Mouse (Mus musculus) intestine, embryonic 14.5 days (tissue): ENCODE measurements at regions not wholly inside any gene's neighbourhood (a gene's known extent, or its start where the extent isn't known, plus 50 kb on each side); places are given as distances from the start of the nearest gene placed in this dataset.

Experiments used
- ATAC-seq: fragments of 200-750 bp; cut with Nextera tagmentation; replicated peaks from 2 replicates; pipeline ENCODE4 v1.8.0; 2017; ENCODE audit warnings: low read depth, moderate number of reproducible peaks, moderate TSS enrichment, moderate library complexity; ENCODE audit not compliant: low FRiP score, low TSS enrichment
- DNase-seq: peaks from one replicate; pipeline ENCODE4 v3.0.0-alpha.2; 2018; ENCODE audit warnings: low spot score
- H3K27ac ChIP-seq: fragments of 300-500 bp; sonication (generic); 2 replicates; pipeline ENCODE4 v1.5.1; 2014; ENCODE audit warnings: low read depth, mild to moderate bottlenecking, control low read depth
- H3K27me3 ChIP-seq: fragments of 300-500 bp; sonication (generic); replicated peaks from 2 replicates; pipeline ENCODE4 v1.6.1; 2014; ENCODE audit warnings: low read length, control low read depth; ENCODE audit not compliant: control insufficient read depth, insufficient read depth
- H3K36me3 ChIP-seq: fragments of 300-500 bp; sonication (generic); 2 replicates; pipeline ENCODE4 v1.6.1; 2014; ENCODE audit warnings: low read length, control low read depth; ENCODE audit not compliant: control insufficient read depth, insufficient read depth
- H3K4me1 ChIP-seq: fragments of 300-500 bp; sonication (generic); replicated peaks from 2 replicates; pipeline ENCODE4 v1.6.1; 2014; ENCODE audit warnings: low read length, control low read depth, mixed read lengths; ENCODE audit not compliant: control insufficient read depth, insufficient read depth
- H3K4me2 ChIP-seq: fragments of 300-500 bp; sonication (generic); 2 replicates; pipeline ENCODE4 v1.6.1; 2014; ENCODE audit warnings: low read length
- H3K4me3 ChIP-seq: fragments of 300-500 bp; sonication (generic); 2 replicates; pipeline ENCODE4 v1.5.1; 2014; ENCODE audit warnings: low read depth, low read length, control low read depth, mixed read lengths
- H3K9ac ChIP-seq: fragments of 300-500 bp; sonication (generic); 2 replicates; pipeline ENCODE4 v1.6.1; 2014; ENCODE audit warnings: mild to moderate bottlenecking, low read length
- H3K9me3 ChIP-seq: fragments of 300-500 bp; sonication (generic); 2 replicates; pipeline ENCODE4 v1.6.1; 2016; ENCODE audit warnings: low read length, control low read depth; ENCODE audit not compliant: control insufficient read depth
- WGBS: fragments of 180-500 bp; shearing (Covaris S2); extraction: QIAGEN DNeasy Blood & Tissue Kit; methylation state at CpG from one replicate; pipeline ENCODE4 v1.1.7; 2014; 5-methylcytosine and 5-hydroxymethylcytosine counted together

DNA sequence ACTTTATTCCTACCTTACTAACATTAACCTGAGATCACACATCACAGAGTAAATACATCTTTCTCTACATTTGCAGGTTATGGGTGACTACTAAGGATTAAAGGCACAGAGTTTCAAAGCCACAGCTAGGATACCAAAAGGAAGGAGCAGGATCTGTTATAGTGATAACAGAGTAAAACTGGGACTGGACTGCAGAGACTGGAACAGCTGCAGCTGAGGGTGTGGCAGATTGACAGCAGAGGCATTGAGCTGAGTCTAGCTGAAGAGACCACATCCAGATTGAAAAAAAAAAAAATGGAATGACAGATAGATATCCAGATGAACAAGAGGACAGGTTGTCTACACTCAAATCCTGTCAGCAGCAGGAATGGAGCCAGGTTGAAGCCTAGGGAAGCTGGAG lies 301.1 kb downstream of the Irs2 start:
- no peak overlapping the region for H3K4me3 ChIP-seq
- H3K9ac ChIP-seq, result no peak overlapping the region
- no peak overlapping the region for H3K27ac ChIP-seq
- no peaks in the 10 kb centered on the region for H3K4me1 ChIP-seq
- H3K4me2 ChIP-seq, result no peak overlapping the region
- DNase-seq (no peak), ATAC-seq (no peak)
- no peaks in the 10 kb centered on the region for H3K9me3 ChIP-seq
- H3K27me3 ChIP-seq, result no peaks in the 10 kb centered on the region
- no peaks in the 10 kb centered on the region for H3K36me3 ChIP-seq

DNA sequence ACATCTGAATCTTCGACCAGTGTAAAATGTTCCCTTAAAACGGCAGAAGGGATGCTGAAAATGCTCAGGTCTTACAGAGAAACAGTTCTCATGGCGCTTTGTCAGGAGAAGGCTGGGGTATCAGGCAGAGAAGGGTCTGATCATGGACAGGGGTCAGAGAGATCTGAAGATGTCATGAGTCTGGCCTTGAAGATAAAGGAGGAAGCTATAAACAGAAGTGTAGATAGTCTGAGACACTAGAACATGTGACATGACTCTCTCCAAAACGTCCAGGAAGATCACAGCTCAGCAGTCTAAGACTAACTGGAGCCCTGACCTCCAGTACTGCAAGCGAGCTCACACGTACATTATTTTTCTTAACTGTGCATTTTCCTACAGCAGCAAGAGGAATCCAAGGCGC lies 302.3 kb downstream of the Irs2 start:
- no peak for DNase-seq
- Histone ChIP-seq H3K4me3 (no peak overlapping the region), H3K9me3 (no peaks in the 10 kb centered on the region), H3K4me2 (no peak overlapping the region), H3K27me3 (no peaks in the 10 kb centered on the region), H3K4me1 (no peaks in the 10 kb centered on the region), H3K36me3 (no peaks in the 10 kb centered on the region), H3K27ac (no peak overlapping the region), H3K9ac (no peak overlapping the region)
- 53% methylated on average over 7 of the region's 7 CpGs for WGBS
- ATAC-seq, result no peak

DNA sequence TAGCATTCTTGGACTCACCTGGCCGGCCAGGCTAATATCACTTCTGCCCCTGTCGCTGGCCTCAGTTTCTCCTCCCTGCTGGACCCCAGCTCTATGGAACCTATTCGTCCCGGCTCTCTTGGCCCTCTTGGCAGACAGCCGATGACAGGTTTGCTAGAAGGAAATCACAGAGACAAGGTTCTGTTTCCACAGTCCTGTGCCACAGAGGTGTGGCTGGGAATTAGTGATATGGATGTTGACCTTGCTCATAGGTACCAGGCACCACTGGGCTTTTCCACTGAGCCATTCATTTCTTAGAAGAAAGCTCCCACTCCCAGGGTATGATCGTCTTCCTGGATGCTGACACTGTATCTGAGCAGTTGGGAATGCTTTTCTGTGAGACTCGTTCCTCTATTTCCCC lies 305.5 kb downstream of the Irs2 start:
- Histone ChIP-seq H3K36me3 (no peaks in the 10 kb centered on the region), H3K4me2 (no peak overlapping the region), H3K4me1 (no peaks in the 10 kb centered on the region), H3K4me3 (no peak overlapping the region), H3K27ac (no peak overlapping the region), H3K9me3 (no peaks in the 10 kb centered on the region), H3K27me3 (no peaks in the 10 kb centered on the region), H3K9ac (no peak overlapping the region)
- no peak for DNase-seq
- 89% methylated on average over 7 of the region's 7 CpGs for WGBS
- ATAC-seq, result no peak

DNA sequence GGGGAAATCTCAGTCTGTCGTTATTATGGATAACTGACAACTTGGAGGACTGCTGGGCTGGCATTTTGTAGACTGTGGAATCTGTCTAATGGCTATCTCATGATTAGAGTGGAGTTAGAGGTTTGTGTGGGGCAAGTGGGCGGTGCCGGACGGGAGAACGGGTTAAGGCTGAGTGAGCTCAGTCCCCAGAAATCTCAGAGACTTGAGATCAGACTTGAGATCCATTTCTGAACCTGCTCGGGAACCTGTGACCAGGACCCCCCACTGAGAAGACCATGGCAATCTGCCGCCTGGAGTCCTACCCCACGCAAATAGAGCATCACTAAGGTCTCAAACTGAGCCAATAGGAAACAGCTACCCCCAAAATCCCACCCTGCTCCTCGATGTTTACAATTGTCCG lies 306.0 kb downstream of the Irs2 start:
- DNase-seq, result no peak
- Histone ChIP-seq H3K9me3 (no peaks in the 10 kb centered on the region), H3K36me3 (no peaks in the 10 kb centered on the region)

DNA sequence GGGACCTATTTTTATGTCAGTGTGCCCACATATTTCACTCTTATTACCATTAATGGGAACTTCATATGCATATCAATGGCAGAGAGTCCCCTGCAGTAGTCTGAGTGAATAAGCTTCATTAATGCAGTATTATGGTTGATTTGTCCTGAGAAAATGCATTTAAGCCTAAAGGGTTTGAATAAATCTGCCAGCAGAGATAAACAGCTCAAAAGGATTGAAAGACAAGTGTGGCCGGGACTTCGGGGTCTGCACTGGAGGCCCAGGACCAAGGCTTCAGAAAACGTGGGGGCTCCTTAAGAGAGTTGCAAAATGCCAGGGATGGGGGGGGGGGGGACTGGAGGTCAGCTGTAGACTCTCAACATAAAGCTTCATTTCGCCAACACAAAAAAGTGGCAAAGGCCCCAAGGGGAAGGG lies 306.6 kb downstream of the Irs2 start:
- no peak overlapping the region for H3K27ac ChIP-seq
- H3K4me3 ChIP-seq, result no peak overlapping the region
- H3K4me2 ChIP-seq, result no peak overlapping the region
- no peak overlapping the region for H3K9ac ChIP-seq
- no peaks in the 10 kb centered on the region for H3K4me1 ChIP-seq
- H3K27me3 ChIP-seq, result no peaks in the 10 kb centered on the region
- WGBS, result 74% methylated on average over 4 of the region's 4 CpGs
- H3K9me3 ChIP-seq, result no peaks in the 10 kb centered on the region
- ATAC-seq (no peak), DNase-seq (no peak)
- no peaks in the 10 kb centered on the region for H3K36me3 ChIP-seq

More for the DNA sequence above, 306.0 kb downstream of the Irs2 start:
- no peaks in the 10 kb centered on the region for H3K4me1 ChIP-seq
- ATAC-seq, result no peak
- H3K27me3 ChIP-seq, result no peaks in the 10 kb centered on the region
- H3K4me2 ChIP-seq, result no peak overlapping the region
- 77% methylated on average over 10 of the region's 10 CpGs for WGBS
- no peak overlapping the region for H3K27ac ChIP-seq
- no peak overlapping the region for H3K4me3 ChIP-seq
- no peak overlapping the region for H3K9ac ChIP-seq

DNA sequence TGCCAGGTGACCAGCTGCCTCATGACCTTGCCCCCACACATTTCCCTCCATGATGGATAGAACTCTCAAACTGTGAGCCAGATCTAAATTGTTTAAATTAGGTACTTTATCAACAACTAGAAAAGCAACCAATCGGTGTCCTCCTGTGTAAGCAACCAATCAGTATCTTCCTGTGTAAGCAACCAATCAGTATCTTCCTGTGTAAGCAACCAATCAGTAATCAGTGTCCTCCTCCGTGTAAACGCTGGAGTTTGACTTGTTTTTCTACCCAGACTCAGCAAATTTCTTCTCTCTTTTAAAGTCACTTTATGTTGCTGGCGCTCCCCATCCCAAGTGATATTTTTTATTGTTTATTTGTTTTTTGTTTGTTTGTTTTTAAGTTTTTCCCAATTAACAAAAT lies 307.0 kb downstream of the Irs2 start:
- Histone ChIP-seq H3K4me2 (no peak overlapping the region), H3K27me3 (no peaks in the 10 kb centered on the region), H3K4me1 (no peaks in the 10 kb centered on the region), H3K36me3 (no peaks in the 10 kb centered on the region), H3K27ac (no peak overlapping the region), H3K9me3 (no peaks in the 10 kb centered on the region), H3K4me3 (no peak overlapping the region), H3K9ac (no peak overlapping the region)
- DNase-seq (no peak), ATAC-seq (no peak)
- WGBS, result 79% methylated on average over 4 of the region's 4 CpGs

DNA sequence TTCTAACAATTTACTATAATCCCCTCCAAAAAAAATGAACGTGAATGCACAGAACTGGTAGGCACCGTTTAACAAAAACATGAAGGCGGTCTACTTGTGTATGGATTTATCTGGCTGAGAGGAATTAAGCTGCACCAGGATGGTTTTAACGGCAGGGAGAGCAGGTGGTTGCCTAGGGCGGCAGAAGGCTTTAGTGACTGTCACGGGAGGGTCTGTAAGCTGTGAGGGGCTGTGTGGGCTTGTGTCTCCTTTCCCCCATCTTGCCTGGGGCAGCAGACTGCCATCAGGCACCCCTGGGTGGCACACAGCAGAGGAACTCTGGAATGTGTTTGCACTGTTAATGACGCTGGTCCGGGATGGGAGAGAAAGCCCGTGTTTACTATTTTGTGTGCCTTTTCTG lies 308.6 kb downstream of the Irs2 start:
- no peak for DNase-seq
- no peak overlapping the region for H3K4me3 ChIP-seq
- H3K27me3 ChIP-seq, result no peaks in the 10 kb centered on the region
- H3K9me3 ChIP-seq, result no peaks in the 10 kb centered on the region
- H3K9ac ChIP-seq, result no peak overlapping the region
- no peaks in the 10 kb centered on the region for H3K4me1 ChIP-seq
- ATAC-seq, result no peak
- H3K4me2 ChIP-seq, result no peak overlapping the region
- WGBS, result 79% methylated on average over 9 of the region's 9 CpGs
- H3K36me3 ChIP-seq, result no peaks in the 10 kb centered on the region
- H3K27ac ChIP-seq, result no peak overlapping the region

DNA sequence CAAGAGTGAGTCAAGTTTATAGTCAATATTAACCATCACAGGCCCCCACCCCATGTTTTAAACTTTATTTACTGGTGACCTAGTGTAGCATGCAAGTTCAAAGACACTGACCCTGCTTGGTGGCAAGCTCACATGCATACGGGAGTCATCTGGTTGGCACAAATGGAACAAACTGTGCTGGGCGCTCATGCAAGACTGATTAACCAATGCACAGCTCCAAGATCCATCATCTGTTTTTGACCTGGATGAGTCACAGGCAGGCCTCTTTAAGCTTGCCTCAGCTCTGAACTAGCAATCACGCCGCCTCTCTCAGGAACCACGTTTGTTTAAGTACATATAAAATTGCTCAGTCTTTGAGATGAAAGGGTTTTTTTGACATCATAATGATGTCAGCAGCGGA lies 313.1 kb downstream of the Irs2 start:
- Histone ChIP-seq H3K27ac (no peak overlapping the region), H3K4me1 (no peaks in the 10 kb centered on the region), H3K27me3 (no peaks in the 10 kb centered on the region), H3K9me3 (no peaks in the 10 kb centered on the region), H3K4me3 (no peak overlapping the region), H3K36me3 (no peaks in the 10 kb centered on the region), H3K9ac (no peak overlapping the region), H3K4me2 (no peak overlapping the region)
- DNase-seq, result no peak
- ATAC-seq, result no peak
- 81% methylated on average over 6 of the region's 6 CpGs for WGBS

DNA sequence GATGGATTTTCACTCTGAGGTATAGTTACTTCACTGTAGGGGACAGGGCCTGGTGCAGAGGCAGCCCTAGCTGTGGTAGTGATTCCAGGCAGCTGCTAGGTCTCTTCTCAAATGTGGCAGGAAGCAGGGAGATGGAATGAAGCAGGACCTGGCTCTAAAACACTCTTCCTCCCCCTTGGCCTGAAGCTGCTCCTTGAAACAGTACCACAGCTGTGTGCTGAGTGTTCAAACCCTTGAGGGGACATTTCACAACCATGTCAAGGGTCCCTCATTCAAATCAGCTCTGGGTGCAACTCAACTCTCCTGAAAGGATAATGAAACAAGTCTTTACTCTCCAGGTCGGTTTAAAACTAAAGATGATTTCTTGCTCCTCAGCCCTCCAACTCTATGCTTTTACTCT lies 317.6 kb downstream of the Irs2 start:
- WGBS, result 57% methylated on average over 1 of the region's 1 CpGs
- ATAC-seq (no peak), DNase-seq (no peak)

More for the DNA sequence above, 317.6 kb downstream of the Irs2 start:
- no peaks in the 10 kb centered on the region for H3K27me3 ChIP-seq
- no peaks in the 10 kb centered on the region for H3K36me3 ChIP-seq
- H3K4me1 ChIP-seq, result no peaks in the 10 kb centered on the region
- no peak overlapping the region for H3K4me3 ChIP-seq
- no peak overlapping the region for H3K27ac ChIP-seq
- H3K9ac ChIP-seq, result no peak overlapping the region
- H3K4me2 ChIP-seq, result no peak overlapping the region
- H3K9me3 ChIP-seq, result no peaks in the 10 kb centered on the region
